Mouse (Mus musculus): ENCODE data around the gene Atp7b. TPM values are rescaled to one million over a fixed set of nuclear protein-coding genes. Genes with fewer than 3 reads are reported as not detected.

Gene Atp7b
- polyA plus RNA-seq, 2 experiments from 2014 or later, result 0.09 to 0.36 TPM

Other genes with a start within 250 kb of the Atp7b start
- gene Defb50, start 236.8 kb downstream of the Atp7b start, polyA plus RNA-seq (2017; shearing (Covaris generic)), result not detected
- not detected for gene Defb2, start 220.4 kb downstream of the Atp7b start, polyA plus RNA-seq (2017; shearing (Covaris generic))
- gene Defb10, start 201.4 kb downstream of the Atp7b start, polyA plus RNA-seq (2017; shearing (Covaris generic)), result not detected
- gene Defb9, start 174.9 kb downstream of the Atp7b start, polyA plus RNA-seq (2017; shearing (Covaris generic)), result not detected
- gene Defb11, start 153.9 kb downstream of the Atp7b start, polyA plus RNA-seq (2017; shearing (Covaris generic)), result not detected
- gene Defb15, start 127.6 kb downstream of the Atp7b start, polyA plus RNA-seq (2017; shearing (Covaris generic)), result not detected
- not detected for gene Defb35, start 122.0 kb downstream of the Atp7b start, polyA plus RNA-seq (2017; shearing (Covaris generic))
- not detected for gene Defb13, start 113.5 kb downstream of the Atp7b start, polyA plus RNA-seq (2017; shearing (Covaris generic))
- gene Fam90a1a, start 101.6 kb downstream of the Atp7b start, polyA plus RNA-seq (2017; shearing (Covaris generic)), result not detected
- gene Ccdc70, start 90.5 kb downstream of the Atp7b start, polyA plus RNA-seq (2017; shearing (Covaris generic)), result not detected
- 10 to 100 TPM; 26.9 to 27.5 TPM for gene Alg11, start 416 bp upstream of the Atp7b start, polyA plus RNA-seq (2017; shearing (Covaris generic))
- gene Nek5, start 64.7 kb upstream of the Atp7b start, polyA plus RNA-seq (2017; shearing (Covaris generic)), result not detected
- 1 to 10 TPM; 4.9 to 7.2 TPM for gene Nek3, start 106.1 kb upstream of the Atp7b start, polyA plus RNA-seq (2017; shearing (Covaris generic))
- gene Ckap2, start 125.5 kb upstream of the Atp7b start, polyA plus RNA-seq (2017; shearing (Covaris generic)), result 1 to 10 TPM; 2.5 to 5.8 TPM
- gene Vps36, start 132.5 kb upstream of the Atp7b start, polyA plus RNA-seq (2017; shearing (Covaris generic)), result 10 to 100 TPM; 29.4 to 34.6 TPM
- gene Thsd1, start 167.0 kb upstream of the Atp7b start, polyA plus RNA-seq (2017; shearing (Covaris generic)), result under 1 TPM; 0.46 to 0.53 TPM
- gene Tpte, start 223.1 kb upstream of the Atp7b start, polyA plus RNA-seq (2017; shearing (Covaris generic)), result not detected